Mouse (Mus musculus): ENCODE measurements around the gene Fignl2.
"Not testable (repeated sequence)": the region's sequence is repeated elsewhere in the genome, so short reads cannot be mapped to it uniquely, and the experiment has no call there.

Gene Fignl2

DNA sequence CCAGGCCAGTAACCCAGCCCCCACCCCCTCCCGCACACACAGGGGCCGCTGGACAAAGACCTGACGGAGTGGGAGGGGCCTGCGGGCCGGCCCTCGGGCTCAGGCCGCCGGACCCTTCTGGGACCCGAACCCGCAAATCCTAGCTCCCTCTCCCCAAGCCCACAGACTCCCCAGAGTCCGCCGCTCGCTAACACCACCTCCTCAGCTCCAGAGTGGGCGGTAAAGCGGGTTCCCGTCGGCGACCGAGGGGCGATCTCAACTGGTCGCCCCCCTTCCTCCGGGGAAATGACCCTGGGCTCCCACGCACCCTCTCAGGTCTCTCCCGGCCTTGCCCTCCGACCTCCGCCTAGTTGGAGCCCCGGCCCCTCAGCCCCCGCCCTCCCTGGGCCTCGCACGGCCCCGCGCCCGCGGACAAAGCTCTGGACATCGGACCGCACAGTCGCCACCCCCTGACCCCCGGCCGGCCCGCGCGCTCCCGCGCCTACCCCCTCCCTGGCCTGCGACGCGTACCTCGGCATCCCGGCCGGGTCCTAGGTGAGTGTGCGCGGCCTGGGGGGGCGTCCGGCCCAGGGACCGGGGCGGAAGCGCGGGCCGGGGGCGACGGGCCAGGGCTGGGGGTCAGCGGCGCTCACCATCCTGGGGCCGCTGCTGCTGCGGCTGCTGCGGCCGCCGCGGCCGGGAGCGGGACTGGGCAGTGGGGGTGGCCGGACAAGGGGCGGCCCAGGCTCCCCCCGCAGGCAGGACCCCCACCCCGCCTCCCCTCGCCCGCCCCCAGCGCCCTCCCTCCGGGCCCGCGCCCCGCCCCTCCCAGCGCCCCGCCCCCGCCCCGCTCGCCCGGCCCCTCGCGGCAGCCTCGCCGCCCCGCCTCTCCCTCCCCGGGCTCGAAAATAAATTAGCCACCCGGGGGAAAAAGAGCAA lies at the start of gene Fignl2:
Fignl2 (minus strand) TSS at position 755 of the 918 bp plus-strand sequence.
- in situ Hi-C loops (cut with MboI; ENCODE audit: unreplicated experiment in 2 of 2) = no loop called here

GRCm38 (mm10) chr15:101126876-101127544 lies 48.6 kb upstream of the Fignl2 start:
- in situ Hi-C loops (cut with MboI; ENCODE audit: unreplicated experiment in 2 of 2) = loop anchor here in 1 of 2 experiments (10.0 kb wide), 1 partner anchor 882 kb away; no protein-coding TSS in a partner anchor

DNA sequence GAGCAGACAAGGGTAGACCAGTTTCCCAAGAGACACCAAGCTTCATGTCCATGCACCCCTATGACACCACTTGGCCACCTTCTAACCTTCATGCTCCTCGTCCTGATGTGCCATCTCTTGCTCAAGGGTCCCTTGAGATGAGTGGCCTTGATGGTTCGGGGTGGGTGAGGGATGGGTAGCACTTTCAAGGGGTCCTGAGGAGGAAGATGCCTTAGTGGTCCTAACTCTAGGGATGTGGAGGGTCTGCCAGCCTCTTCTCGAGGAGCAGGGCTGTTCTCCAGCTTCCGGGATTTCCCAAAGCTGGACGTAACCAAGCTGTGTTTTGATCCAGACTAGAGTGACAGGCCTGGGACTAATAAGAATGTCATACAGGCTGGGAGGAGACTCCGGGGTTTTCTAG lies 47.2 kb upstream of the Fignl2 start:
- in situ Hi-C loops (cut with MboI; ENCODE audit: unreplicated experiment in 2 of 2) = loop anchor here in 1 of 2 experiments (10.0 kb wide), 1 partner anchor 881 kb away; no protein-coding TSS in a partner anchor

- in situ Hi-C loops (cut with MboI; ENCODE audit: unreplicated experiment in 2 of 2) = loop anchor here in 1 of 2 experiments (10.0 kb wide), 1 partner anchor 878 kb away; no protein-coding TSS in a partner anchor
Measured at GRCm38 (mm10) chr15:101123202-101123601, 44.8 kb upstream of the Fignl2 start.

GRCm38 (mm10) chr15:101122290-101122589 lies 43.9 kb upstream of the Fignl2 start:
- in situ Hi-C loops (cut with MboI; ENCODE audit: unreplicated experiment in 2 of 2) = loop anchor here in 1 of 2 experiments (10.0 kb wide), 1 partner anchor 877 kb away; no protein-coding TSS in a partner anchor

- in situ Hi-C loops (cut with MboI; ENCODE audit: unreplicated experiment in 2 of 2) = loop anchor here in 1 of 2 experiments (10.0 kb wide), 1 partner anchor 877 kb away; no protein-coding TSS in a partner anchor
Measured at GRCm38 (mm10) chr15:101121411-101122289, 43.3 kb upstream of the Fignl2 start.

GRCm38 (mm10) chr15:101118399-101119125 lies 40.2 kb upstream of the Fignl2 start:
- in situ Hi-C loops (cut with MboI; ENCODE audit: unreplicated experiment in 2 of 2) = no loop called here

DNA sequence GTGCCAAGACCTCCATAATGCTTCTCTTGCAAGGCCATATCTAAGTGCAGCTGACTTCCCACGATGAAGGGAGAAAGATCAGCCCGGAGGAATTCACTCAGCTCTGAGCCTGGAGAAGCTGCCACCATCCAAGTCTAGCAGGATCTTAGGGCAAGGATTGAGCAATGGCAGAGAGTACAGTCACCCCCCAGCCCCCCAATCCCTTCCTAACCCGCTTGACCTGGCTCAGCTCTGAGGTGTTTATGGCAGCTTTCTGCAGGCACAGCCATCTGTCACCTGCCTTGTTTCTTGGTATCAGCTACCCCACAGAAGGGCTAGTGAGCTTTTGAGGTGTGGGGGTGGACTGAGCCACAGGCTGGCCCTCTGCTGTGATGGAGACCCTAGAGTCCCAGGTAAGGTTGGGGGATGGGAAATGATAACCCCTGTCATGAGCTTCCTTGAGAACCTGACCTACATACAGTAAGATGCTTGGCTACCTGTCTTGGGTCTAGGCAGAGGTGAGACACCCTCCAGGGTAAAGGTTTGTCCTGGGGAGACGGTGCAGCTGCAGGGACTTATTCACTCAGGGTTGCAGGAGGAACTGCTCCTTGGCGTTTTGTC lies 37.2 kb upstream of the Fignl2 start, which contains the start of gene Ankrd33:
Ankrd33 (plus strand) TSS at position 245 of the 600 bp plus-strand sequence.
- in situ Hi-C loops (cut with MboI; ENCODE audit: unreplicated experiment in 2 of 2) = no loop called here

DNA sequence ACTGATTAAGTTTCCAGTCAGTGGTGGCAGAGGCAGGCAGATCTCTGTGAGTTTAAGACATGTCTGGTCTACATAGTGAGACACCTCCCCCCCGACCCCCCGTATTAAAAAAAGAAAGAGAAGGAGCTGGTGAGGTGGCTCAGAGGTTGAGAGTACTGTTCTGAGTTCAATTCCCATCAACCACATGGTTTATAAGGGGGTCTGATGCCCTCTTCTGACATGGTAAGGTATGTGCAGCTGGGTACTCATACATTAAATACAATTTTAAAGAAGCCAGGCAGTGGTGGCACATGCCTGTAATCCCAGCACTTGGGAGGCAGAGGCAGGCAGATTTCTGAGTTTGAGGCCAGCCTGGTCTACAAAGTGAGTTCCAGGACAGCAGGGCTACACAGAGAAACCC lies 35.4 kb upstream of the Fignl2 start:
- in situ Hi-C loops (cut with MboI; ENCODE audit: unreplicated experiment in 2 of 2) = not testable (repeated sequence)

DNA sequence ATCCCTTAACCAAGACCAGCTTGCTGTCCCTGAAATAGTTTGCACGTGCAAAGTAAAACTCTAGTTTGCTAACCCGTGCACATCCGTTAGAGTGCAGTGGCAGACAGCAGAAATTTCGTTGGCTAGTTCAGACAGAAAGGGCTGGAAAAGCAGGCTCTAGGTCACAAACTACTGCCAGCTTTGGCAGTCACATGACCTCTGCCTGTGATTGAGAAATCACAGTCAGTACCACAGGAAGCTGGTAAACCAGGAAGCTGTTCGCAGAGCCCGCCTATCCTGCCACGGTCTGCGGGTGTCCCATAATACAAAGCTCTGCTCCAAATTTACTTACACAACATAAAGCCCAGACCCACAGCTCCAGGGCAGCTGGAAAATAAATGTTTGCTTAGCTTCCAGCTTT lies 34.8 kb upstream of the Fignl2 start:
- in situ Hi-C loops (cut with MboI; ENCODE audit: unreplicated experiment in 2 of 2) = no loop called here

DNA sequence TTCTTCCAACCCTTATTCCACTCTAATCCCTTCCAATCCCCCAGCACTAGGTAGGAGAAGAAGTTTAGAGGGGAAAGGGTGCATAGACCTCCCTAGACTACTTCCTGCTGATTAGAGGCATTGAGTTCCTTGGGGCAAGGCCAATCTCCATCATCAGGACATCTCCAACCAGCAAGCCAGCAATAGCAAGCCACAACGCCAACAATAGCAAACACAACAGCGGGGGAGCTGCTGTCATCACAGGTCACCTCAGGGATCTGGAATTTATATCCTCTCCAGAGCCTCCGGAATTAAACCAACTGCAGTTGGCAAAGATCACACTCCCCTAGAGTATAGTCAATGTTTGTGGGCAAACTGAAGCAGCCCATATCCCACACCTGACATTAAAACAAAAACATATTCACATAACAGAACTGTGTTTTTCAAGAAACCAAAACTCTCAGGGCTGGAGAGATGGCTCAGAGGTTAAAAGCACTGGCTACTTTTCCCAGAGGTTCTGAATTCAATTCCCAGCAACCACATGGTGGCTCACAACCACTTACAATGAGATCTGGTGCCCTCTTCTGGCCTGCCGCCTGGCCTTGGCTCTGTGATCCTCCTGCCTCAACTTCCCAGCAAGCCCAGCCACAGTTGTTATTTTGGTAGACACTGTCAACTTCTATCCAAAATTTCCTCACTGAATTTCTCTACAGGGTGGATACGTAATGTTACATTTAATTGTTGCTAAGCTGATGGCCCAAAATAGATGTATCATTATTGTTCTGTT lies 29.7 kb upstream of the Fignl2 start:
- in situ Hi-C loops (cut with MboI; ENCODE audit: unreplicated experiment in 2 of 2) = loop anchor here in 1 of 2 experiments (10.0 kb wide), 1 partner anchor 353 kb away; no protein-coding TSS in a partner anchor

- in situ Hi-C loops (cut with MboI; ENCODE audit: unreplicated experiment in 2 of 2) = loop anchor here in 1 of 2 experiments (10.0 kb wide), 1 partner anchor 351 kb away; no protein-coding TSS in a partner anchor
Measured at GRCm38 (mm10) chr15:101106011-101106410, 27.6 kb upstream of the Fignl2 start.

GRCm38 (mm10) chr15:101105496-101105994 lies 27.2 kb upstream of the Fignl2 start:
- in situ Hi-C loops (cut with MboI; ENCODE audit: unreplicated experiment in 2 of 2) = loop anchor here in 1 of 2 experiments (10.0 kb wide), 1 partner anchor 351 kb away; no protein-coding TSS in a partner anchor

DNA sequence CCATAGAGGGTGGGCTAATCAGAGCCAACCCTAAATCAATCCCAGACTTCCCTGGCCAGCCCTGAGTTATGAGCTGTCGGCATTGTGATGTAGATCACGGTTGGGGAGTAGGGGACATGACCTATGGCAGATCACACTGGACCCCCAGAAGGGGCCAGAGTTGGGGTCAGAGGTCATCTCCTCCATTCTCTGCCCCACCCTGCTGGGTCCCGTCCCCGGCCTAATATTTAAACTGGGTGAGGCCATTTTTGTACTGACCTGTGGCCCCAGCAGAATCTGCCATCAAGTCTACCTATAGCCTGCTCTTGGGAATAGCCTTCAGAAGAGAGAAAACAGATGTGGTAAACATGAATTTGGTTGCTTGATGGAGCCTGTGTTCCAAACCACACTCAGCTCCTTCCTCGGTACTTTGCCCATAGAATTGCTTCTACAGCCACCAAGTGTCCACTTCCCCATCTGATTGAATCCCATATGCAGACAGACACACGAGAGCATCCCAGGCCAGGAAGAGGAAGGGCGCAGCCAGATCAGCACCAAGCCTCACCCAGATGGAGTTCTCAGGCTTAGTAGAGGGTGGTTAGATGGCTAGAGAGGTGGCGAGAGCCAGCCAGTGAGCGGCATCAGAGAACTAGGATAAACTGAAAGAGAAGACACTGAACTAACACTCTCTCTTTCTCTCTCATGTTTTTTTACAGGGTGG lies 25.4 kb upstream of the Fignl2 start:
- in situ Hi-C loops (cut with MboI; ENCODE audit: unreplicated experiment in 2 of 2) = loop anchor here in 1 of 2 experiments (10.0 kb wide), 1 partner anchor 349 kb away; no protein-coding TSS in a partner anchor

GRCm38 (mm10) chr15:101100996-101101395 lies 22.6 kb upstream of the Fignl2 start:
- in situ Hi-C loops (cut with MboI; ENCODE audit: unreplicated experiment in 2 of 2) = loop anchor here in 1 of 2 experiments (10.0 kb wide), 1 partner anchor 346 kb away; no protein-coding TSS in a partner anchor

DNA sequence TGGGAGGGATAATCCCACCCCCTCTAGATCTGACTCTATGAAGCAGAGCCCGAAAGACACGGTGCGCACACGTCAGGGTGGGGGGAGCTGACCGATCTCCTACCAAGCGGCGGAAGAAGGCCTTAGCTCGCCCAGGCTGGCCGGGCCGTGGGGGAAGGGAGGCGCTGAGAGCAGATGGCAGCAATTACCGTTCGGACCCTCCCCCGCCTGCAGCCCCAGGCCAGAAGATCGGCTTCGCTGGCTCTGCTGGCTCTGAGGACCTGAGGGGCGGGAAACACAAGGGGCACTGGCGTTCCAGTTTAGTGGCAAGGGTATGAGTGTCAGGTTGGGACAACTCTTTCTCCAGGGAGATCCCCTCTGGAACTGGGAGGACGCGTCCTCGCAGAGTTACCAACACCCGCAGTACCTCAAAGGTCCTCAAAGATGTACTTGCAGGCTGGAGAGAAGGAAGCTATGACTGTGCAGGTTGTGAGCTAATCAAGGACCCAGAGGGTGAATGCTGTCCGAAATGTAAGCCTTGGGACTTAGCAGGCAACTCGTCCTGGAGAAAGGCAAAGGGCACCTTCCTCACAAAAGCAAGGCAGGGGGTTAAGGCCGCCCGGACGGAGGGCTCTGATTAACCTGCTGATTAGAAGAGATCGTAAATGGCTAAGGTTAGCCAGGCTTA lies 19.8 kb upstream of the Fignl2 start:
- in situ Hi-C loops (cut with MboI; ENCODE audit: unreplicated experiment in 2 of 2) = no loop called here

GRCm38 (mm10) chr15:101095392-101095791 lies 17.0 kb upstream of the Fignl2 start:
- in situ Hi-C loops (cut with MboI; ENCODE audit: unreplicated experiment in 2 of 2) = no loop called here
